Mouse (Mus musculus) liver, embryonic 12.5 days (tissue): Measurements from ENCODE around the gene Gbf1. TPM values are rescaled to one million over a fixed set of nuclear protein-coding genes. Genes with fewer than 3 reads are reported as not detected.

Experiments
- ATAC-seq: fragments of 200-750 bp; cut with Nextera tagmentation; 2 replicates; pipeline ENCODE4 v1.8.0; 2017; ENCODE audit warnings: moderate number of reproducible peaks, mild to moderate bottlenecking, moderate library complexity
- H3K27ac ChIP-seq: fragments of 300-500 bp; sonication (generic); 2 replicates; pipeline ENCODE4 v1.5.1; 2016; ENCODE audit warnings: mild to moderate bottlenecking
- H3K27me3 ChIP-seq: fragments of 300-500 bp; sonication (generic); replicated peaks from 2 replicates; pipeline ENCODE4 v1.6.1; 2016; ENCODE audit warnings: mild to moderate bottlenecking, moderate library complexity
- H3K36me3 ChIP-seq: fragments of 300-500 bp; sonication (generic); 2 replicates; pipeline ENCODE4 v1.6.1; 2016; ENCODE audit warnings: mild to moderate bottlenecking, moderate library complexity
- H3K4me1 ChIP-seq: fragments of 300-500 bp; sonication (generic); 2 replicates; pipeline ENCODE4 v1.6.1; 2016
- H3K4me2 ChIP-seq: fragments of 300-500 bp; sonication (generic); 2 replicates; pipeline ENCODE4 v1.6.1; 2016; ENCODE audit warnings: mild to moderate bottlenecking, moderate library complexity
- H3K4me3 ChIP-seq: fragments of 300-500 bp; sonication (generic); 2 replicates; pipeline ENCODE4 v1.5.1; 2016; ENCODE audit warnings: mild to moderate bottlenecking, moderate library complexity
- H3K9ac ChIP-seq: fragments of 300-500 bp; sonication (generic); 2 replicates; pipeline ENCODE4 v1.6.1; 2016; ENCODE audit warnings: mild to moderate bottlenecking, moderate library complexity
- H3K9me3 ChIP-seq: fragments of 300-500 bp; sonication (generic); replicated peaks from 2 replicates; pipeline ENCODE4 v1.6.1; 2016; ENCODE audit warnings: mild to moderate bottlenecking, moderate library complexity
- WGBS: fragments of 180-500 bp; shearing (Covaris S2); methylation state at CpG from one replicate; pipeline ENCODE4 v1.1.7; 2016; ENCODE audit not compliant: insufficient replicate concordance; 5-methylcytosine and 5-hydroxymethylcytosine counted together
- polyA plus RNA-seq: library from polyadenylated mRNA; unstranded; fragments of >200 nt; fragmentation: Nextera tagmentation; extraction: Ambion mirVana; gene quantifications from 2 replicates; pipeline ENCODE4 v1.2.1, GENCODE M21; 2016

Gene Gbf1
- polyA plus RNA-seq, 1 experiment from 2014 or later: 30.6 TPM

DNA sequence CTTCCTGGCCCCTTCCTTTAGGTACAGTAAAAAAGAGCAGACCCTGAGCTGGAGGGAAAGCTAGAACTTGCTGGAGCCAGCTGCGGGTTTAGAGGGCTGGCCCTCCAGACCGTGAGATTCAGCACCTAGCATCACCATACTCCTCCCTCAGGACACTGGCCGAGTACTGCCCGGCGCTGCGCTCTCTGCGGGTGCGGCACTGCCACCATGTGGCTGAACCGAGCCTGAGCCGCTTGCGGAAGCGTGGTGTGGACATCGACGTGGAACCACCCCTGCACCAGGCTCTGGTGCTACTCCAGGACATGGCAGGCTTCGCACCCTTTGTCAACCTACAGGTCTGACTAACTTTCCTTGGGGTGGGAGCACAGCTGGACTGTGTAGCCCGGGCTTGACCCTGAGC is 177.6 kb downstream of the Gbf1 start:
- Histone ChIP-seq H3K4me1 (peaks cover 42% of the 10 kb centered on the region), H3K4me2 (peak overlapping the region; percentile 100), H3K9me3 (no peaks in the 10 kb centered on the region), H3K9ac (0 out of 2 replicates have a peak overlapping the region, but pooled peaks have one; percentile 82), H3K27ac (no peak overlapping the region), H3K4me3 (peak overlapping the region; percentile 78; the same call in 1 of the 2 replicates), H3K36me3 (peaks cover 27% of the 10 kb centered on the region), H3K27me3 (peaks cover 35% of the 10 kb centered on the region)
- peak; percentile 52 for ATAC-seq
- WGBS: 5% methylated on average over 16 of the region's 16 CpGs

DNA sequence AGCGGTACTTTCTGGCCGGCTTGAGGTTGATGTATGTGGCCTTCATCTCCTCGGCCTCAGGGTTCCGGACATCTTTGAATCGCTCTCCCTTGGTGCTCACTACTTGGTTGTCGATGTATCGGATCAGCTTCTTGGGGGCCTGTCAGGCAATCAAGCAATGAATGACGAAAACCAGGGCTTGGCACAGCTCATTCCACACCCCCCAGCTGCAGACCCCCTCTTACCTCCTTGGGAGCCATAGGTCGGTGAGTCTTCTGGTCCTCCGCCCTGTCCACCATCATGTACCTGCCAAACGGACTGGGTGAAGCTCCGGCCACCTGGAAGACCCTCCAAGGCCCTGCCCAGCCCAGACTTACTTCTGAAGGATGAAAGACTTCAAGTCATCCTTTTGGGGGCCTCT is 178.4 kb downstream of the Gbf1 start:
- H3K4me3 ChIP-seq: no peak overlapping the region
- no peak overlapping the region for H3K27ac ChIP-seq
- peaks cover 42% of the 10 kb centered on the region for H3K4me1 ChIP-seq
- H3K27me3 ChIP-seq: peaks cover 27% of the 10 kb centered on the region
- ATAC-seq: no peak
- H3K9ac ChIP-seq: no peak overlapping the region
- H3K36me3 ChIP-seq: peaks cover 27% of the 10 kb centered on the region
- WGBS: 85% methylated on average over 12 of the region's 12 CpGs
- no peaks in the 10 kb centered on the region for H3K9me3 ChIP-seq
- no peak overlapping the region for H3K4me2 ChIP-seq

DNA sequence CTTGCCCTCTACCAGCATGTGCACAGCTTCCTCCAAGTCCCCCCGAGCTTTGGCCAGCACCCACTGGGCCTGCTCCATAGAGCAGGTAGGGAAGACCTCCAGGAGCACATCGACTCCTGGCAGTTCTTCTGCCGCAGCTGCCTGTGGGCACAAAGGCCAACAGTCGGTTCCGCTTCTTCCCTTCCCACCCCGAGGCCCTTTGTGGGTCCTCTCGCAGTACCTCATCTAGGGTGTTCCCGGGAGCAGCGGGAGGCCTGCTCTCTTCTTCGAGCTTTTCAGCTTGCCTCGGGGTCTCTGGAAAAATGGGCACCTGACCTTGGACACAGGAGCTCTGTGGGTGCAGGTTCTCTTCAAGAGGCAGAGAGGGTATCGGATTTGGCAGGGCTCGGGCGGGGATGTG is 179.0 kb downstream of the Gbf1 start:
- peaks cover 21% of the 10 kb centered on the region for H3K27me3 ChIP-seq
- no peak for ATAC-seq
- H3K9me3 ChIP-seq: no peaks in the 10 kb centered on the region
- H3K36me3 ChIP-seq: peaks cover 27% of the 10 kb centered on the region
- no peak overlapping the region for H3K4me3 ChIP-seq
- peaks cover 40% of the 10 kb centered on the region for H3K4me1 ChIP-seq
- H3K9ac ChIP-seq: no peak overlapping the region
- 83% methylated on average over 14 of the region's 14 CpGs for WGBS
- H3K4me2 ChIP-seq: no peak overlapping the region
- H3K27ac ChIP-seq: no peak overlapping the region

DNA sequence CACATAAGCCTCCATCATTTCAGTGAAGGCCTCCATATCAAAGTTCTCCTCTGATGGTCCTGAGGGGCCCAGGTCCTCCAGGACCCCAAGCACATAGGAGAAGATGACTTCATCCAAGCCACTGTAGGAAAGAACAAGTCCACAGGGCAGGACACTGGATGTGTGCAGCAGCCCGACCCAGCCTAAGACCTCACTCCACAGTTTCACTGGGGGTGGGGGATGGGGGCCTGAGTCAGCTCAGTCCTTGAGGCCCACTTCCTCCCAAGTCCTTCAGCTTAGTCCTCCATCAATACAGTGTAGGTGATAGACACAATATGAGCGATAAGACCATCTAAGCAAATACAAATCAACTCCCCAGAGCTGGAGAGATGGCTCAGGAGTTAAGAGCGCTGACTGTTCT is 179.6 kb downstream of the Gbf1 start:
- Histone ChIP-seq H3K4me1 (peaks cover 34% of the 10 kb centered on the region), H3K27me3 (peaks cover 15% of the 10 kb centered on the region), H3K36me3 (peaks cover 27% of the 10 kb centered on the region), H3K9me3 (no peaks in the 10 kb centered on the region), H3K4me3 (no peak overlapping the region), H3K9ac (no peak overlapping the region), H3K4me2 (no peak overlapping the region), H3K27ac (no peak overlapping the region)
- no peak for ATAC-seq
- WGBS: 64% methylated on average over 3 of the region's 3 CpGs

DNA sequence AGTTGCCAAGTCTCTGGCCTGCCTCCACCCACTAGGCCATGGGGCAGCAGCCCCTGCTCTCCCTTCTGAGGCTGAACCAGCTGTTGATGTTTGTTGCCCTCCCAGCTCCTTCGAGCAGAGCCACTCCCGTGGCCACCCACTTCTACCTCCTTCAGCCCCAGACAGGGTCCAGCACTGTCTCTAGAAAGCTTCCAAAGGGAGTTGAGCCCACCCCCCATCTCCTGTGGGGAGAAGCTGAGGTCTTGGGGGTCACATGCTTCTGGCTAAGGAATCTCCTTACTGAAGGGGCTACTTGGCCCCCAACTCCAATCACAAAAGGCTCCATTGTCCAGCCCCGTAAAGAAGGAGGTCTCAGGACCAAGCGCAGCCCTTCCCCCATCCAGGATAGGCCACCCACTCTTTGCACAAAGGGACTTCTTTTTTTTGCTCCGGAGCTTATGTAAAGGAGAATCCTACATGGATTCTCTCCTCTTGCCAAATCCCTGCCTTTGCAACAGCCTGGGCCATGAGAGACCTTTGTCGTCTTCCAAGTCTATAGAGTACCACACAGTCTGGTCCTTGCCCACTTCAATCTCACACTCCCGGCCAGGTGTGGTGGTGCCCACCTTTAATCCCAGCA is 180.5 kb downstream of the Gbf1 start:
- Histone ChIP-seq H3K4me2 (no peak overlapping the region), H3K27ac (no peak overlapping the region), H3K9ac (no peak overlapping the region), H3K27me3 (0 out of 2 replicates have a peak, but pooled peaks cover 7% of the 10 kb centered on the region), H3K36me3 (peaks cover 27% of the 10 kb centered on the region), H3K9me3 (no peaks in the 10 kb centered on the region), H3K4me3 (no peak overlapping the region), H3K4me1 (peaks cover 33% of the 10 kb centered on the region)
- ATAC-seq: no peak
- WGBS: 71% methylated on average over 7 of the region's 7 CpGs

DNA sequence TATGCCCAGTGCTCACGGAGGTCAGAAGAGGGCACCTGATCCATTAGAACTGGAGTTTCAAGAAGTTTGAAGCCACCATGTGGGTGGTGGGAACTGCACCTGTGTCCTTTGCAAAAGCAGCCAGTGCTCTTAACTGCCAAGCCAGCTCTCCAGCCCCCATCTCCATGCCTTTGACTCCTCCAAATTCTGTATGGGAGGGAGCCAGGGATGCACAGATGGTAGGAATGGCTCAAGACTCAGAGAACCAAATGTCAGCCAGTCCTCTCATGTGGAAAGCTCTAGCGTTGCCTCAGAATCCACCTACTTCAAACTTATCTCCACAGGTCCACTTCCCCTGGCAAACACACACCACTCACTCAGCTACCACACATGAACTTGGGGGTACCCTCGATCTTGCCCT is 181.6 kb downstream of the Gbf1 start:
- Histone ChIP-seq H3K27ac (no peak overlapping the region), H3K36me3 (peaks cover 27% of the 10 kb centered on the region), H3K4me2 (no peak overlapping the region), H3K4me1 (peaks cover 33% of the 10 kb centered on the region), H3K4me3 (no peak overlapping the region), H3K9me3 (no peaks in the 10 kb centered on the region), H3K9ac (no peak overlapping the region), H3K27me3 (0 out of 2 replicates have a peak, but pooled peaks cover 5% of the 10 kb centered on the region)
- ATAC-seq: no peak
- WGBS: 72% methylated on average over 3 of the region's 3 CpGs

Other genes starting within 250 kb of the Gbf1 start
- gene Armh3, start 154.0 kb upstream of the Gbf1 start, polyA plus RNA-seq: 6.5 TPM in 2 replicates
- 3.5 and 3.9 TPM in 2 replicates for gene Hps6, start 149.0 kb upstream of the Gbf1 start, polyA plus RNA-seq
- 34.8 and 36.0 TPM in 2 replicates for gene Pprc1, start 107.6 kb upstream of the Gbf1 start, polyA plus RNA-seq
- 53.2 and 53.4 TPM in 2 replicates for gene Ldb1, start 107.3 kb upstream of the Gbf1 start, polyA plus RNA-seq
- gene Nolc1, start 76.6 kb upstream of the Gbf1 start, polyA plus RNA-seq: 136 and 147 TPM in 2 replicates
- gene Elovl3, start 20.6 kb upstream of the Gbf1 start, polyA plus RNA-seq: not detected in 2 replicates
- gene Pitx3, start 4.2 kb upstream of the Gbf1 start, polyA plus RNA-seq: 0.59 and 0.94 TPM in 2 replicates
- gene Nfkb2, start 151.8 kb downstream of the Gbf1 start, polyA plus RNA-seq: 5.6 and 6.1 TPM in 2 replicates
- gene Psd, start 174.6 kb downstream of the Gbf1 start, polyA plus RNA-seq: 10.7 and 11.3 TPM in 2 replicates
- gene Fbxl15, start 175.7 kb downstream of the Gbf1 start, polyA plus RNA-seq: 13.4 and 13.5 TPM in 2 replicates
- 97.6 and 99.1 TPM in 2 replicates for gene Cuedc2, start 186.2 kb downstream of the Gbf1 start, polyA plus RNA-seq
- 13.2 and 14.5 TPM in 2 replicates for gene Mfsd13a, start 188.6 kb downstream of the Gbf1 start, polyA plus RNA-seq
- gene 2310034G01Rik, start 197.8 kb downstream of the Gbf1 start, polyA plus RNA-seq: 0.37 and 0.41 TPM in 2 replicates
- 71.5 and 72.9 TPM in 2 replicates for gene Actr1a, start 243.2 kb downstream of the Gbf1 start, polyA plus RNA-seq
- 12.4 TPM in 2 replicates for gene Sufu, start 244.4 kb downstream of the Gbf1 start, polyA plus RNA-seq